Mouse (Mus musculus) liver, postnatal 0 days (tissue): Measurements from ENCODE around the gene Gm9268. TPM values are rescaled to one million over a fixed set of nuclear protein-coding genes. Genes with fewer than 3 reads are reported as not detected.
"Not testable (repeated sequence)": the region's sequence is repeated elsewhere in the genome, so short reads cannot be mapped to it uniquely, and the experiment has no call there.

ENCODE experiments used
- ATAC-seq: fragments of 200-750 bp; cut with Nextera tagmentation; 2 replicates; pipeline ENCODE4 v1.8.0; 2017; ENCODE audit warnings: mild to moderate bottlenecking, moderate library complexity
- DNase-seq: peaks from one replicate; pipeline ENCODE4 v3.0.0-alpha.2; 2016
- H3K27ac ChIP-seq: fragments of 300-500 bp; sonication (generic); 2 replicates; pipeline ENCODE4 v1.5.1; 2014; ENCODE audit warnings: antibody characterized with exemption, moderate library complexity, mild to moderate bottlenecking, low read depth
- H3K27me3 ChIP-seq: fragments of 300-500 bp; sonication (generic); 2 replicates; pipeline ENCODE4 v1.6.1; 2014; ENCODE audit warnings: low read length, control low read depth, mixed read lengths; ENCODE audit not compliant: insufficient read depth
- H3K36me3 ChIP-seq: fragments of 300-500 bp; sonication (generic); replicated peaks from 2 replicates; pipeline ENCODE4 v1.6.1; 2014; ENCODE audit warnings: mild to moderate bottlenecking, control low read depth, low read length, moderate library complexity, mixed read lengths; ENCODE audit not compliant: insufficient read depth
- H3K4me1 ChIP-seq: fragments of 300-500 bp; sonication (generic); 2 replicates; pipeline ENCODE4 v1.6.1; 2014; ENCODE audit warnings: antibody characterized with exemption, mild to moderate bottlenecking, control low read depth; ENCODE audit not compliant: insufficient read depth
- H3K4me2 ChIP-seq: fragments of 300-500 bp; sonication (generic); 2 replicates; pipeline ENCODE4 v1.6.1; 2014; ENCODE audit warnings: low read depth, mild to moderate bottlenecking, low read length, moderate library complexity, mixed read lengths
- H3K4me3 ChIP-seq: fragments of 300-500 bp; sonication (generic); 2 replicates; pipeline ENCODE4 v1.5.1; 2014; ENCODE audit warnings: low read depth, low read length
- H3K9ac ChIP-seq: fragments of 300-500 bp; sonication (generic); replicated peaks from 2 replicates; pipeline ENCODE4 v1.6.1; 2014; ENCODE audit warnings: mild to moderate bottlenecking, moderate library complexity
- H3K9me3 ChIP-seq: fragments of 300-500 bp; sonication (generic); 2 replicates; pipeline ENCODE4 v1.6.1; 2016; ENCODE audit warnings: mild to moderate bottlenecking, control low read depth, low read length, mixed read lengths
- CTCF ChIP-seq: sonication (generic); IDR thresholded peaks from 2 replicates; pipeline ENCODE4 v1.5.1; 2016; ENCODE audit warnings: antibody characterized with exemption, low read depth
- EP300 ChIP-seq: IDR thresholded peaks from 2 replicates; pipeline ENCODE4 v1.6.1; 2016; ENCODE audit warnings: antibody characterized with exemption, low read depth, mild to moderate bottlenecking
- WGBS: fragments of 180-500 bp; shearing (Covaris S2); extraction: QIAGEN DNeasy Blood & Tissue Kit; methylation state at CpG from one replicate; pipeline ENCODE4 v1.1.7; 2014; ENCODE audit not compliant: insufficient replicate concordance; 5-methylcytosine and 5-hydroxymethylcytosine counted together
- polyA plus RNA-seq: library from polyadenylated mRNA; unstranded; fragments of >200 nt; fragmentation: Nextera tagmentation; extraction: Ambion mirVana; gene quantifications from 2 replicates; pipeline ENCODE4 v1.2.1, GENCODE M21; 2015

Gm9268 gene
- not detected in 2 replicates for polyA plus RNA-seq

DNA sequence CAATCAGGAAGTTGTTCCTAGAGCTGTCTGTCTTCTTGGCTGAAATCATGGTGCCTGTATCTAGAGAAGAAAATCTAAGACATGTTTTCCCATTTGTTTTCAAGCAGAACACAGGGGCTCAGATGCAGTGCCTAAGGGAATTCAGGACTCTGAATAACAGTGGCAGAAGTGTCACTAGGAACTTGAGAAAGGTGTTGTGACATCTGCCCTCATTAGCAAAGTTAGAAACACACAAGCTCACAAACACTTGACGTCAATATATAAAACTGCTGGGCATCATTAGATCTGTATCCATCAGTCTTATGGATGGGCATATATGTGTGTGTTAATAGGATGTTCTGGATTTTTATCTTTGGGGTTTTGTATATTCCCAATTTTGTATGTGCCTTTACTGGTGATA, at the start of gene Gm9268:
TSS of gene Gm9268 (plus strand) at position 301 of the 400 bp plus-strand sequence.
- not testable (repeated sequence) for H3K4me1 ChIP-seq, H3K27me3 ChIP-seq, H3K4me3 ChIP-seq, DNase-seq, H3K36me3 ChIP-seq, H3K4me2 ChIP-seq, H3K9me3 ChIP-seq, H3K27ac ChIP-seq, ATAC-seq, H3K9ac ChIP-seq
- no CpG with 5 or more reads among the region's 1 CpGs for WGBS

DNA sequence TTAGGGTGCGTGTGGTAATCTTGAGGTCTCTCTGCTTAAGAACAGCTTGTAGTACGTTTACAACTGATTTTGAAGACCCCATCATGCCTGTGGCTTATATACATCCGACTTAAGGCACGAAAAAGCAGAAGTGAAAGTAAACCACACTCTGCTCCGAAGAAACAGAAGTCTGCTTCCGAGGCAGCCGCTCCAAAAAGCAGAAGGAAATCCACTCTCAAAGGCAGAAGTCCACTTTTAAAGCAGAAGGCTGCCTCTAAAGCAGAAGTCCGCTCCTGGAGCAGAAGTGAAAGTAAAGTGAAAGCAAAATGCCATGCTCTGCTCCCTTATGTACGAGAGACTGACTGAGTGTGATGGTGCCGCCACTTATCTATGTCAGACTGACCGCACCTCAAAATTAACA, 38.5 kb upstream of the Gm9268 start:
- H3K9me3 ChIP-seq: peaks cover 27% of the 10 kb centered on the region
- H3K4me1 ChIP-seq: no peaks in the 10 kb centered on the region
- H3K9ac ChIP-seq: no peak overlapping the region
- ATAC-seq (peak; percentile 77), DNase-seq (peak; percentile 19)
- H3K27me3 ChIP-seq: no peaks in the 10 kb centered on the region
- H3K27ac ChIP-seq: 0 out of 2 replicates have a peak overlapping the region, but pooled peaks have one; percentile 22
- 38% methylated on average over 11 of the region's 11 CpGs for WGBS
- TF ChIP-seq CTCF: no peak
- no peak for TF ChIP-seq EP300
- H3K4me3 ChIP-seq: no peak overlapping the region
- no peak overlapping the region for H3K4me2 ChIP-seq
- no peaks in the 10 kb centered on the region for H3K36me3 ChIP-seq

DNA sequence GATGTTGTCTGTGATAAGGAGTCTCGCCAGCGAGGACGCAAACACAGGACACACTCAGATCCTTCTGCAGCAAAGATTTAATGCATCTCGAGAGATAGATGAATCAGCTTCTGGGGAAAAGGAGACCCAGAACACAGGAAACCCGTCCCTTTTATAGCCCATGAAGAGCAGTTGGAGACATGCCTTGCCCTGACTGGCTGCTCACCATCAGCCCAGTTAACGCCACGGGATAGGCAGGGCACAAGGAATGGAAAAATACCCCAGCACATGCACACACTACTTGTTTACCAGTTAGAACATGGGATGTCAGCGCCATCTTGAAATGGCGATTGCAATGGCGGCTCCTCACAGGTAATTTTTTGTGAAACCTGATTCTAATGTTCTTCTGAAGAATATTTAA, 37.8 kb upstream of the Gm9268 start:
- Histone ChIP-seq H3K4me1 (no peaks in the 10 kb centered on the region), H3K27ac (0 out of 2 replicates have a peak overlapping the region, but pooled peaks have one; percentile 22), H3K27me3 (no peaks in the 10 kb centered on the region), H3K36me3 (no peaks in the 10 kb centered on the region), H3K9ac (no peak overlapping the region), H3K9me3 (peaks cover 27% of the 10 kb centered on the region), H3K4me2 (no peak overlapping the region), H3K4me3 (no peak overlapping the region)
- WGBS: 79% methylated on average over 10 of the region's 10 CpGs
- no peak for DNase-seq
- TF ChIP-seq CTCF: no peak
- TF ChIP-seq EP300: no peak
- no peak for ATAC-seq

DNA sequence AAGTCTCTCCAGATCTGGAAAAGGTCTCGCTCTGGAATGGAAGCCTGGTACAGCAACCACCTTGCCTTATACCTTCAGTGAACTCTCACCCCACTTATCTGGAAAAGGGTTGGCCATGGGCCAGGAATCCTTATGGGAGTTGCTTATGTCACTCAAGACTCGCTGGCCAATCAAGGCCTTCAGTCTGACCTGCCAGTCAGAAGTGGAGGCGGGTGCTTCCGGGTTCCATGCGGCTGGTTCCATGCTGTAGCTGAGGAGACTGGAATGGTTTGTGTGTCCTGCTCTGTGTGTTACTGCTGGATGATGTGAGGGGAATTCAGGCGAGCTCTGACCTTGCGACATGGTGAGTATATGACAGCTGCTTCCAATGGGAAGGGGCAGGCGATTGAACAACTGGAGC, 59.3 kb downstream of the Gm9268 start:
- no peaks in the 10 kb centered on the region for H3K4me1 ChIP-seq
- TF ChIP-seq CTCF: no peak
- no peak for TF ChIP-seq EP300
- no peak for DNase-seq

More for the DNA sequence above, 59.3 kb downstream of the Gm9268 start:
- Histone ChIP-seq H3K4me2 (no peak overlapping the region), H3K27me3 (no peaks in the 10 kb centered on the region), H3K4me3 (no peak overlapping the region), H3K36me3 (no peaks in the 10 kb centered on the region), H3K9me3 (no peaks in the 10 kb centered on the region), H3K27ac (no peak overlapping the region), H3K9ac (no peak overlapping the region)
- 81% methylated on average over 8 of the region's 8 CpGs for WGBS
- no peak for ATAC-seq

Other genes starting within 250 kb of the Gm9268 start
- gene Vmn2r62, start 225.2 kb upstream of the Gm9268 start, polyA plus RNA-seq: not detected in 2 replicates
- not detected in 2 replicates for gene Gm2381, start 151.5 kb upstream of the Gm9268 start, polyA plus RNA-seq
- not detected in 2 replicates for gene Vmn2r63, start 84.9 kb upstream of the Gm9268 start, polyA plus RNA-seq
- gene Zfp936, start 95.5 kb downstream of the Gm9268 start, polyA plus RNA-seq: not detected in 2 replicates